Mouse (Mus musculus): ENCODE measurements around the gene Piezo1.

GRCm38 (mm10) chr8:122547815-122548214 is 3.3 kb downstream of the Piezo1 start:
- TF ChIP-seq CTCF (IDR thresholded peaks at IDR 0.05) = no peak
- no peak for TF ChIP-seq POLR2A (IDR thresholded peaks at IDR 0.05; ENCODE audit: insufficient read depth, low read depth, low read length)
